Mouse (Mus musculus) heart, embryonic 15.5 days (tissue): ENCODE data around the gene Neurl3. TPM values are rescaled to one million over a fixed set of nuclear protein-coding genes. Genes with fewer than 3 reads are reported as not detected.

Experiments used
- ATAC-seq: fragments of 200-750 bp; cut with Nextera tagmentation; replicated peaks from 2 replicates; pipeline ENCODE4 v1.8.0; 2017; ENCODE audit warnings: low read depth, moderate TSS enrichment; ENCODE audit not compliant: insufficient number of reproducible peaks, insufficient read depth, low FRiP score
- H3K27ac ChIP-seq: fragments of 300-500 bp; sonication (generic); 2 replicates; pipeline ENCODE4 v1.5.1; 2015; ENCODE audit warnings: mild to moderate bottlenecking, inconsistent platforms
- H3K27me3 ChIP-seq: fragments of 300-500 bp; sonication (generic); 2 replicates; pipeline ENCODE4 v1.6.1; 2015; ENCODE audit warnings: inconsistent platforms
- H3K36me3 ChIP-seq: fragments of 300-500 bp; sonication (generic); 2 replicates; pipeline ENCODE4 v1.6.1; 2015; ENCODE audit warnings: mild to moderate bottlenecking, inconsistent platforms
- H3K4me1 ChIP-seq: fragments of 300-500 bp; sonication (generic); replicated peaks from 2 replicates; pipeline ENCODE4 v1.6.1; 2015; ENCODE audit warnings: inconsistent platforms
- H3K4me2 ChIP-seq: fragments of 300-500 bp; sonication (generic); 2 replicates; pipeline ENCODE4 v1.6.1; 2015; ENCODE audit warnings: inconsistent platforms, mild to moderate bottlenecking, moderate library complexity
- H3K4me3 ChIP-seq: fragments of 300-500 bp; sonication (generic); 2 replicates; pipeline ENCODE4 v1.5.1; 2015; ENCODE audit warnings: mild to moderate bottlenecking, inconsistent platforms
- H3K9ac ChIP-seq: fragments of 300-500 bp; sonication (generic); 2 replicates; pipeline ENCODE4 v1.6.1; 2015; ENCODE audit warnings: mild to moderate bottlenecking, inconsistent platforms
- H3K9me3 ChIP-seq: fragments of 300-500 bp; sonication (generic); replicated peaks from 2 replicates; pipeline ENCODE4 v1.6.1; 2016; ENCODE audit warnings: inconsistent platforms
- WGBS: fragments of 180-500 bp; shearing (Covaris S2); methylation state at CpG from one replicate; pipeline ENCODE4 v1.1.7; 2015; ENCODE audit warnings: mixed read lengths; 5-methylcytosine and 5-hydroxymethylcytosine counted together
- polyA plus RNA-seq: library from polyadenylated mRNA; unstranded; fragments of >200 nt; fragmentation: Nextera tagmentation; extraction: Ambion mirVana; gene quantifications from 2 replicates; pipeline ENCODE4 v1.2.1, GENCODE M21; 2015

The Neurl3 gene
- polyA plus RNA-seq, 1 experiment from 2014 or later: 4.5 TPM

DNA sequence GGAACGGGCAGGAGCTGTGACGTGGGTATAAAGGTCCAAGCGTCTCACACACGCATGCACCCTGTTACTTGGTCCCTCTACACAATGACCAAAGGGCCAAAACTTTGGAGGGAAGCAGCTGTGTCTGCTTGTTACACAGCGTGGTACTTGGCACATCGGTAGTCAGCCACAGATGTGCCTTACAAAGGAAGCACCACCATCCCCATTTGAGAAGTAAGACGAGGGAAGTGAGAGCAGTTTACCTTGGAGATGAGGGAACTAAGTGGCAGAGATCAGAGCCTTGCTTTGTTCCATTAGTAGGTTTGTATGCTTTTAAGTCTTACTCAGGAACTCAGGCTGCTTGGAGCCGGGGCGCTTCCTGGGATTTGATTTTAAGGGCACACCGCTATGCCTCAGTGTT is 35.1 kb downstream of the Neurl3 start:
- Histone ChIP-seq H3K27me3 (no peaks in the 10 kb centered on the region), H3K36me3 (no peaks in the 10 kb centered on the region; the same call in 1 of the 2 replicates), H3K4me1 (peaks cover 10% of the 10 kb centered on the region), H3K9me3 (no peaks in the 10 kb centered on the region), H3K4me2 (no peak overlapping the region), H3K9ac (no peak overlapping the region), H3K4me3 (no peak overlapping the region), H3K27ac (no peak overlapping the region)
- no peak for ATAC-seq
- WGBS: 89% methylated on average over 10 of the region's 10 CpGs

DNA sequence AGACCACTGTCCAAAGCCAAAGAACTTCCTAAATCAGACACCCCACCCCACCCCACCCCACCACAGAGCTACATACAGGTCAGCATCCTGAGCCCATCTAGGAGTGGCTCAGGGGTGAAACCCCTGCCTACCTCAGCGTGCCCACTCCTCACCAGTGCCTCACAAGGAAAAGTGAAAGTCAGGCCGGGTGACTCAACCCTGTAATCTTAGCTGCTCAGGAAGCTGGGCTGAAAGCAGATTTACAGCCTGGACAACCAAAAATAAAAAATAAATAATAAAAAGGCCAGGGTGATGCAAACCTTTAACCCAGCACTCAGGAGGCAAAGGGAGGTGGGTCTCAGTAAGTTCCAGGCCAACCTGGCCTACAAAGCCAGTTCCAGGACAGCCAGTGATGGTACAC is 38.6 kb downstream of the Neurl3 start:
- Histone ChIP-seq H3K27me3 (no peaks in the 10 kb centered on the region), H3K9me3 (no peaks in the 10 kb centered on the region), H3K4me2 (no peak overlapping the region), H3K36me3 (peaks cover 9% of the 10 kb centered on the region; the same call in 1 of the 2 replicates), H3K27ac (no peak overlapping the region), H3K9ac (no peak overlapping the region), H3K4me3 (no peak overlapping the region), H3K4me1 (no peaks in the 10 kb centered on the region)
- ATAC-seq: no peak
- WGBS: 60% methylated on average over 2 of the region's 2 CpGs

GRCm38 (mm10) chr1:36235057-36235639 is 39.3 kb downstream of the Neurl3 start:
- Histone ChIP-seq H3K4me2 (no peak overlapping the region), H3K27ac (no peak overlapping the region), H3K9me3 (no peaks in the 10 kb centered on the region), H3K4me3 (no peak overlapping the region), H3K9ac (no peak overlapping the region), H3K4me1 (no peaks in the 10 kb centered on the region), H3K27me3 (no peaks in the 10 kb centered on the region), H3K36me3 (peaks cover 12% of the 10 kb centered on the region; the same call in 1 of the 2 replicates)
- ATAC-seq: no peak
- WGBS: 72% methylated on average over 9 of the region's 9 CpGs

DNA sequence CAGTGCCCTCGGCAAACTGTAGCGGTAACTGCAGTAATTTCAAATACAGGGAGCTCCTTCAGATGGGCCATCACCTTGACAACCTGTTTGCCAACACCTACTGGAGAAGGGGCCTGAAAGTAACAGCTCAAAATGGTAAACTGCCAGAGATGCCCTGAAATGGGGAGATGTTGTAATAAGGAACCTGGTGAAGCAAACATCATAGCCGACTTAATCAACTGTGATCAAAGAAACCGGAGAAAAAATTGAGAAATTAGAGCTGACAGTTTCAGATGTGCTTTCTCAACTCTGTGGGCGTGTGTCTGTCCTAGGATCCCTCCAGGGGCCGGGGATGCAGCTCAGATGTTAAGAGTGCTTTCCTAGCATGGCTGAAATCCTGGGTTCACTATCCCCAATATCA is 41.3 kb downstream of the Neurl3 start:
- H3K27me3 ChIP-seq: no peaks in the 10 kb centered on the region
- 86% methylated on average over 6 of the region's 6 CpGs for WGBS
- no peak overlapping the region for H3K9ac ChIP-seq
- H3K4me1 ChIP-seq: no peaks in the 10 kb centered on the region
- no peak overlapping the region for H3K27ac ChIP-seq
- no peak overlapping the region for H3K4me3 ChIP-seq
- H3K36me3 ChIP-seq: peaks cover 21% of the 10 kb centered on the region; the same call in 1 of the 2 replicates
- no peak for ATAC-seq
- H3K9me3 ChIP-seq: no peaks in the 10 kb centered on the region
- no peak overlapping the region for H3K4me2 ChIP-seq

GRCm38 (mm10) chr1:36230919-36231705 is 43.4 kb downstream of the Neurl3 start:
- no peak for ATAC-seq

DNA sequence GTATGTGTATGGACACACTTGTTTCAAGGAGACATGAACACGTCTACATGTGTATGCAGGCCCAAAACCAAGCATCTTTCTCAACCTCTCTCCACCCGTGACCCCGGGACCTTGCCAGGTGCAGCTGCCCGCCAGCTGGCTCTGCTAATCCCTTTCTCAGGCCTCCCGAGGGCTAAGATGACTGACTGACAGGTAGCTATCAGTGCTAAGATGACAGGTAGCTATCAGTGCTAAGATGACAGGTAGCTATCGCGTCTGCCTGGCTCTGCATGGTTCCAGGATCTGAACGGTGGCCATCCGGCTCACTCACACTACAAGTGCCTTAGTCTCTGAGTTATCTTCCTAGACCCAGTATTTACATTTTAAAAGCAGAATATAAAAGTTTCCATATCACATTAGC is 46.0 kb downstream of the Neurl3 start:
- Histone ChIP-seq H3K4me3 (no peak overlapping the region), H3K9me3 (no peaks in the 10 kb centered on the region), H3K4me2 (no peak overlapping the region), H3K27me3 (no peaks in the 10 kb centered on the region), H3K27ac (no peak overlapping the region), H3K4me1 (no peaks in the 10 kb centered on the region), H3K36me3 (peaks cover 32% of the 10 kb centered on the region), H3K9ac (no peak overlapping the region)
- 78% methylated on average over 9 of the region's 9 CpGs for WGBS
- ATAC-seq: no peak

More at GRCm38 (mm10) chr1:36230919-36231705, 43.4 kb downstream of the Neurl3 start:
- whole genome bisulfite sequencing: 81% methylated on average over 7 of the region's 7 CpGs
- no peak overlapping the region for H3K4me2 ChIP-seq
- no peak overlapping the region for H3K9ac ChIP-seq
- peaks cover 26% of the 10 kb centered on the region for H3K36me3 ChIP-seq
- no peak overlapping the region for H3K4me3 ChIP-seq
- no peaks in the 10 kb centered on the region for H3K27me3 ChIP-seq
- no peaks in the 10 kb centered on the region for H3K9me3 ChIP-seq
- H3K4me1 ChIP-seq: no peaks in the 10 kb centered on the region
- H3K27ac ChIP-seq: no peak overlapping the region

GRCm38 (mm10) chr1:36224648-36225047 is 49.8 kb downstream of the Neurl3 start:
- H3K4me3 ChIP-seq: no peak overlapping the region
- 88% methylated on average over 3 of the region's 3 CpGs for WGBS
- no peaks in the 10 kb centered on the region for H3K4me1 ChIP-seq
- no peak overlapping the region for H3K27ac ChIP-seq
- H3K27me3 ChIP-seq: no peaks in the 10 kb centered on the region
- H3K4me2 ChIP-seq: no peak overlapping the region
- ATAC-seq: no peak
- H3K9ac ChIP-seq: no peak overlapping the region
- H3K9me3 ChIP-seq: no peaks in the 10 kb centered on the region
- H3K36me3 ChIP-seq: peaks cover 32% of the 10 kb centered on the region

Other genes starting within 250 kb of the Neurl3 start
- 8.0 and 12.5 TPM in 2 replicates for gene Hs6st1, start 206.3 kb downstream of the Neurl3 start, polyA plus RNA-seq
- gene Uggt1, start 30.0 kb downstream of the Neurl3 start, polyA plus RNA-seq: 26.7 and 40.0 TPM in 2 replicates
- gene Arid5a, start 33.1 kb upstream of the Neurl3 start, polyA plus RNA-seq: 13.1 and 19.4 TPM in 2 replicates
- 39.4 and 44.2 TPM in 2 replicates for gene Kansl3, start 94.5 kb upstream of the Neurl3 start, polyA plus RNA-seq
- gene Fer1l5, start 97.6 kb upstream of the Neurl3 start, polyA plus RNA-seq: 0.67 and 0.81 TPM in 2 replicates
- gene Lman2l, start 170.6 kb upstream of the Neurl3 start, polyA plus RNA-seq: 41.5 and 48.2 TPM in 2 replicates
- 5.4 and 6.9 TPM in 2 replicates for gene Cnnm4, start 196.9 kb upstream of the Neurl3 start, polyA plus RNA-seq
- 2.4 and 3.5 TPM in 2 replicates for gene Cnnm3, start 237.2 kb upstream of the Neurl3 start, polyA plus RNA-seq